Mouse (Mus musculus): ENCODE measurements at regions not wholly inside any gene's neighbourhood (a gene's known extent, or its start where the extent isn't known, plus 50 kb on each side); places are given as distances from the start of the nearest gene placed in this dataset.

DNA sequence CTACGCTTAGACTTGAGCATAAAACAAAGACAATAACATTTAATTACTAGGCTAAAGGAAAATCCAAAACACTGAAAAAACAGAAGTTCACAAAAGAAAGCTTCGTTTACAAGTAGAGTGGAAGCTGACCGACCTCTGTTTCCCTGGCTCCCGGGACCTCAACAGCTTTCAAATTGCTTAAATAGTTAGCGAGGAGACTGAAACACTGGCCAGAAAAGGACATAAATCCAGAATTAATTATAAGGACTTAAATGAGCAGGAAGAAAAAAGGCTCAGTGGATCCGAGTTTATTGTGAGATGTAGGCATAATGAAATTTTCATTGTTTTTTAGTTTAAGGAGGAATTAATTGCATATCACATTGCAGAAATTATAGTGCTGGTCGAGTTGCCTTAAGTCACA, 754.4 kb downstream of the Kcnj2 start:
- no peak overlapping the region for H3K27ac ChIP-seq (ENCODE audit: control insufficient read depth, low read depth, low read length)

GRCm38 (mm10) chr11:111828455-111828854, 762.5 kb downstream of the Kcnj2 start:
- no peak for TF ChIP-seq CHD2 (IDR thresholded peaks at IDR 0.05; ENCODE audit: low read length)
- no peak for TF ChIP-seq ZC3H11A (IDR thresholded peaks at IDR 0.05; ENCODE audit: low read depth, low read length)
- TF ChIP-seq KAT2A (conservative IDR thresholded peaks at IDR 0.05; ENCODE audit: low read depth, low read length): no peak
- no peak for TF ChIP-seq TCF12 (IDR thresholded peaks at IDR 0.05; ENCODE audit: low read depth, low read length)
- no peak for TF ChIP-seq MXI1 (IDR thresholded peaks at IDR 0.05; ENCODE audit: low read depth, low read length)
- TF ChIP-seq RAD21 (IDR thresholded peaks at IDR 0.05; ENCODE audit: low read depth, low read length): no peak
- TF ChIP-seq CTCF (IDR thresholded peaks at IDR 0.05 in 2 of 3, conservative IDR thresholded peaks at IDR 0.05 in 1 of 3; ENCODE audit: control insufficient read depth in 1 of 3, insufficient read depth in 1 of 3, low read depth in 2 of 3, low read length in 3 of 3, poor library complexity in 1 of 3, severe bottlenecking in 1 of 3): no peak
- TF ChIP-seq SMC3 (IDR thresholded peaks at IDR 0.05; ENCODE audit: low read depth, low read length): no peak
- TF ChIP-seq SIN3A (IDR thresholded peaks at IDR 0.05; ENCODE audit: low read length): no peak
- TF ChIP-seq EP300 (IDR thresholded peaks at IDR 0.05; ENCODE audit: low read depth in 1 of 2, low read length in 2 of 2): no peak
- no peak for TF ChIP-seq UBTF (IDR thresholded peaks at IDR 0.05; ENCODE audit: borderline replicate concordance, insufficient read depth, low read depth, low read length)
- no peak for TF ChIP-seq POLR2A (IDR thresholded peaks at IDR 0.05; ENCODE audit: control insufficient read depth in 1 of 2, insufficient read depth in 1 of 2, low read depth in 1 of 2, low read length in 2 of 2, poor library complexity in 1 of 2)
- TF ChIP-seq ZNF384 (IDR thresholded peaks at IDR 0.05; ENCODE audit: low read depth, low read length): no peak
- TF ChIP-seq HCFC1 (IDR thresholded peaks at IDR 0.05; ENCODE audit: low read depth, low read length): no peak
- no peak for TF ChIP-seq ETS1 (IDR thresholded peaks at IDR 0.05; ENCODE audit: low read depth, low read length)
- TF ChIP-seq BHLHE40 (IDR thresholded peaks at IDR 0.05; ENCODE audit: borderline replicate concordance, low read depth, low read length): no peak
- H3K36me3 ChIP-seq (ENCODE audit: control insufficient read depth in 1 of 2, insufficient read depth in 2 of 2, low read length in 2 of 2): no peaks in the 10 kb centered on the region
- no peak overlapping the region for H3K27ac ChIP-seq (ENCODE audit: control insufficient read depth, low read depth, low read length)
- no peak overlapping the region for H3K4me3 ChIP-seq (ENCODE audit: control insufficient read depth in 1 of 2, insufficient read depth in 1 of 2, low read depth in 2 of 2, low read length in 2 of 2)
- H3K9me3 ChIP-seq (replicated peaks; ENCODE audit: insufficient read depth, low read length): no peaks in the 10 kb centered on the region
- no peak overlapping the region for H3K9ac ChIP-seq (ENCODE audit: control insufficient read depth, low read depth, low read length, poor library complexity, severe bottlenecking)
- DNase-seq (ENCODE audit: low read depth, low spot score): no peak
- no peaks in the 10 kb centered on the region for H3K4me1 ChIP-seq (ENCODE audit: control insufficient read depth in 1 of 2, insufficient read depth in 2 of 2, low read length in 2 of 2)
- H3K79me2 ChIP-seq (ENCODE audit: control insufficient read depth, insufficient read depth, low read length, poor library complexity): no peaks in the 10 kb centered on the region
- H3K27me3 ChIP-seq (ENCODE audit: control insufficient read depth in 1 of 2, insufficient read depth in 2 of 2, low read length in 2 of 2): peaks cover 0 to under 1% of the 10 kb centered on the region in 2 experiments; a peak in 1 of 4 replicates

More for the DNA sequence above, 754.4 kb downstream of the Kcnj2 start:
- no peaks in the 10 kb centered on the region for H3K27me3 ChIP-seq (ENCODE audit: control insufficient read depth in 1 of 2, insufficient read depth in 2 of 2, low read length in 2 of 2)
- no peak overlapping the region for H3K4me3 ChIP-seq (ENCODE audit: control insufficient read depth in 1 of 2, insufficient read depth in 1 of 2, low read depth in 2 of 2, low read length in 2 of 2)
- no peak for DNase-seq (ENCODE audit: low read depth, low spot score)
- peaks cover 14 to 17% of the 10 kb centered on the region in 2 experiments for H3K4me1 ChIP-seq (ENCODE audit: control insufficient read depth in 1 of 2, insufficient read depth in 2 of 2, low read length in 2 of 2)
- no peaks in the 10 kb centered on the region for H3K79me2 ChIP-seq (ENCODE audit: control insufficient read depth, insufficient read depth, low read length, poor library complexity)
- no peaks in the 10 kb centered on the region for H3K9me3 ChIP-seq (replicated peaks; ENCODE audit: insufficient read depth, low read length)
- no peak overlapping the region for H3K9ac ChIP-seq (ENCODE audit: control insufficient read depth, low read depth, low read length, poor library complexity, severe bottlenecking)
- H3K36me3 ChIP-seq (ENCODE audit: control insufficient read depth in 1 of 2, insufficient read depth in 2 of 2, low read length in 2 of 2): peaks cover 0 to 24% of the 10 kb centered on the region in 2 experiments; a peak in 2 of 4 replicates
- no peak for TF ChIP-seq GATA1 (IDR thresholded peaks at IDR 0.05; ENCODE audit: low read depth, low read length)
- TF ChIP-seq ZKSCAN1 (IDR thresholded peaks at IDR 0.05; ENCODE audit: low read depth, low read length): no peak
- TF ChIP-seq USF1 (IDR thresholded peaks at IDR 0.05; ENCODE audit: low read depth, low read length): no peak
- TF ChIP-seq SMC3 (IDR thresholded peaks at IDR 0.05; ENCODE audit: low read depth, low read length): no peak
- TF ChIP-seq KAT2A (conservative IDR thresholded peaks at IDR 0.05; ENCODE audit: low read depth, low read length): no peak
